Mouse (Mus musculus) C2C12 (cell line): ENCODE data around the gene Baz1a.

Experiments
- CTCF ChIP-seq: IDR thresholded peaks from one replicate; pipeline ENCODE4 v1.5.1; 2011; ENCODE audit not compliant: control insufficient read depth, insufficient read depth, insufficient read length
- FOSL1 ChIP-seq: IDR thresholded peaks from one replicate; pipeline ENCODE4 v1.8.0; 2011; ENCODE audit warnings: mild to moderate bottlenecking, low read length; ENCODE audit not compliant: poor library complexity, insufficient read depth, severe bottlenecking
- MYOD1 ChIP-seq: IDR thresholded peaks from one replicate; pipeline ENCODE4 v1.6.1; 2011; ENCODE audit warnings: low read depth; ENCODE audit not compliant: control insufficient read depth, insufficient read length
- USF1 ChIP-seq: IDR thresholded peaks from one replicate; pipeline ENCODE4 v1.6.1; 2011; ENCODE audit warnings: low read depth, mild to moderate bottlenecking, control low read depth, moderate library complexity

GRCm38 (mm10) chr12:55054551-55055241, 40.5 kb upstream of the Baz1a start:
- TF ChIP-seq CTCF (no peak), MYOD1 (no peak), FOSL1 (no peak), USF1 (no peak)
